Mouse (Mus musculus) kidney, adult 8-10 months (tissue): ENCODE data around the gene Fat1.

ENCODE experiments used
- DNase-seq, 2 experiments: peaks; one replicate each; pipeline ENCODE4 v3.0.0; 2022

Gene Fat1

DNA sequence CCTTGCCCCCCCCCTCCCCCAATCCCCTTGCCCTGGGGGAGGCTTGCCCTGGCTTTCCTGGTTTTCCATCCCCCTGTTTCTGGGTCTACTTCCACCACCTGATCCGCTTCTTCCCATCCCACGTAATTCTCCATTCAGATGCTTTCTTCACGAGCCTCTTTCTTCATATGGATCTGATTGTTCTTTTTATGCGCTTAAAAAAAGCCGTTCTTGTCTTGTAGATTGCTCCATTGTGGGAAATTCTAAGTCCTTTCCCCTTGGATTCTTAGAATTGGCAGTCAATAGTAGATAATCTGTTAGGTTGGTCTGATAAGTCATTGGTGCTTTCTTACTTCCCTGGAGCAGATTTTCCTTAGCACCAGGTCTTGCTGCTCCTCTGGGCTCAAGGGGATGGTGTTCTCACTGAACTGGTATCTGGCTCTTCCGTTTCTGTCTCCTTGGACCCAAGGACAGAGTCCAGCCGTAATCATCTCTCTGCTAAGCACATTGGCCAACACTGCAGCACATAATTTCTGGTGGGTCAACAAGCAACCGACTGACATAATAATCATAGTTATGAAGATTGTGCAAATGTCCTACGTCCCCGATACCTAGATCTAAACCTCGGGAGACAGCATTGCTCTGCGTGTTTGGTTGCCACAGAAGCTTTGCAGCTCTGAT is 27.5 kb downstream of the Fat1 start:
- DNase-seq, result peak in 1 of 2 experiments; percentile 14

DNA sequence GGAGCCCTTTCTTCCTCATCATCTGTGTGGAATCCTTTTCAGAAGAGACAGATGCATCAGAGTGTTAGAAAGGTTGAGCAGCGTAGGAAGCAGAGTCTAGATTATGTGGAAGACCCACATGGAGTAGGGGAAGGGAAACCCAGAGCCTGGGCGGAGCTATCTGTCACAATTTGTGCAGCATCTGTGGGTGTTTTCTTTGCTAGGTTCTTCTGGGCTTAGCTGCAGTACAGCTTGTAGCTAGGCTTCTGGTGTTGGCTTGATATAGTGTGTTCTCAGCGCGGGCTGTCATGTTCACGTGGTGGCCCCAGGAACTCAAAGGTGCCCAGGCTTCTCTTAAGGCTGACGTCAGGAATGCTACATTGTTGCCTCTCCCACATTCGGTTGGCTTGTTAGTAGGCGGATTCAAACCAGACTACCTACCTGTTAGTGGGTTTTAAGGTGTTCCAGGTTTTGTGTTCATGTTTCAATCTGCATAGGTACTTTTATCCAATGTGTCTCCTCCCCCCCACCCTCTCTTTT is 32.3 kb downstream of the Fat1 start:
- DNase-seq, result no peak

DNA sequence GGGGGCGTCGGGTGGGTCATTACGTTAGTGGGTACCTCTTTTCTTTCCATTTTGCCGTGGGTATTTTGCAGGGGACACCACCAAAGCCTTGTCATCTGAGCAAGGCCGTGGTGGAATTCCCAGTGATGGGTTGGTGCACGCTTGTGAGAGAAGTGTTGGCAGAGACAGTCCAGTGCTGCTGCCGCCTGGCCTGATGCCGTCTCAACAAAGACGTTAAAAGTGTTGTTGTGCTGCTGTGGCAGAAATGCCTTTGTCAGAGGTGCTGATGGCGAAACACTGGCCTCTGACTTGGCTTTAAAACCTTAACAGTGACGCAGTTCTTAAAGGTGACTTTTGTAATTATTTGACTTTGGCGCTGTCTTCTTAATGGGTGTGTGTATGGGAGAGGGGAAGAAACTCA is 34.8 kb downstream of the Fat1 start:
- DNase-seq, result no peak

DNA sequence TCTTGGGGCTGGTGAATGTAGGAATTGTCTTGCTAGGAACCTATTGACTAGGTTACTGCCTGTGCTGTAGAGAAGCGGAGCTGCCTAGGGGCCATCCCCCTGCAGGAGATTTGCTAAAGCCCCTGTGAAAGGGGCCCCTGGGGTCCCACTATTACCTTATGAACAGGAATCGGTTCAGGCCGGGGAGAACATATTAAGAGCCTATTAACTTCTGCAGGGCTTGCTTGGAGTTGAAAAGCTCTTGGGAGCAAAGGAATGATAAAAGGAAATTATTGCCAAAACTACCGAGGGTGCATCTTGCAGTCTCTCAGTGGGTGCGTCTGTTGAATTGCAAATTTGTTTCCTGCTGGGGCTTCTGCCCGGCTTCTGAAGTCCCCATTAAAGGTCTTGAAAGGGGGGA is 36.1 kb downstream of the Fat1 start:
- no peak for DNase-seq

DNA sequence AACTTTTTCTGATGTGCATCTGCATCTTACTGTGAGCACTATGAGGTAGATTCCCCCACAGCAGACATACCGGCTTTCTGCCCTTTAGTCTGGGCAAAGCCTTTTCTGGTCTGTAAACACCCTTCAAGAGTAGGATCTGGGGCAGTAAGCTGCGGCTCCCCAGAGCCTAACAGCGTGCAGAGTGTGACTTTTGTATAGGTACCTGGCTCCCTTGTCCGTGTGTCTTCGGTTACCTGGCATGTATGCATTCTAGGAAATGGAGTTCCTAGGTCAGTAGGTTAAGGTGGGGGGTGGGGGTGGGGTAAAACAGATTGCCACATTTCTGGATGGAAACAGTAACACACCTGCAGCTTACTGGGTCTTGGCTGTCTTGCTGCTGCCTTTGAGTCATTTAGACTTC is 36.7 kb downstream of the Fat1 start:
- DNase-seq, result no peak

DNA sequence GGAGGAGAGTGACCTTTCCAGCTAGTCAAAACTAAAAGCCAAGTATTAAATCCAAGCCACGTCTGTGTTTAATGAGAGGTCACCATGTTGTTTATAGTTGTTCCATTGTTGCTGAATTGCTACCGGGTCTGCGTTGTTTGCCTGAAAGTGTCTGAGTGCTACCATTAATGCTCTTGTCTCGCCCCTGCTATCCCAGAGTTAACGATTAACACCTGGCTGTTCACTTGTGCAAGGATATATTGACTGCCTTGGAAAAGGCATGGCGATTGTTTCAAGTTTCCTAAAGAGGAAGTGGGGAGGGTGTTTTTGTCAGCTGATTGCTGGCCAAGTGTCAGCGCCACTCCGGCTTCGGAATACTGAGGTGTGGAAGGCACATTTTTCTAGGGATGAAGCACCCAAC is 39.9 kb downstream of the Fat1 start:
- DNase-seq, result no peak

DNA sequence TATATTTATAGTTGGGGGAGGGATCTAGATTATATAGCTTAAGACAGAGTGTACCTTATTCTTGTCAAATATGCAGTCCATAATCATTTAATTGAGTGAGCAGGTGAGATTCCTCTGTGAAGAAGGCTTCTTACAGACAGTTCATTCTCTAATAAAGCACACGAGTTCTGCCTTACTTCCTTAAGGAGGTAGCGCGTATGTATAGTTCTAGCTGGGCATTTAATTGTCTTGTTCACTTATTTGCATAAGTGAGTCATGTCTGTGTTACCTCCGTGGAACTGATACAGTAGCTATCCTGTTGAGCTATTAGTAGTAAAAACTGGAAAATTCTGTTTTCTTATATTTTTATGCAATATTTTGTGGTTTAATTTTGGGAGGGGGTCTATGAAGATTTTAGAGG is 40.4 kb downstream of the Fat1 start:
- no peak for DNase-seq

DNA sequence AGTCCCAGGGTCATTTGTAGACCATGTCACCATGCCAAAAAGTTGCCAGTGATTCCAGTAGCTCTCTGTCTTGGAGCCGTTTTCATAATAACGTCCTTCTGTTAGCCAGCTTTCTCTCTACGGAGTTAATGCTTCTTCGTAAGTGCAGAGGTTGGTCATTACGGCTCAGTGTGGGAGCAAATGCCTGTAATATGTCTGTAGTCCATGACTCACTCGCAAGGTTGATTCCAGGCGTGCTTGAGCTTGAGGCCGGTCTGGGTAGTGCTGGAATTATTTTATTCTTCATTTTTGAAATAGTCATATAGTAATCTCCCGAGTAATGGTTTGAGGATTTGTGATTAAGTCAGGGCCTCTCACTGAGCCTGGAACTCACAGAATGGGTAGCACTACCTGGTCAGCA is 43.4 kb downstream of the Fat1 start:
- no peak for DNase-seq

DNA sequence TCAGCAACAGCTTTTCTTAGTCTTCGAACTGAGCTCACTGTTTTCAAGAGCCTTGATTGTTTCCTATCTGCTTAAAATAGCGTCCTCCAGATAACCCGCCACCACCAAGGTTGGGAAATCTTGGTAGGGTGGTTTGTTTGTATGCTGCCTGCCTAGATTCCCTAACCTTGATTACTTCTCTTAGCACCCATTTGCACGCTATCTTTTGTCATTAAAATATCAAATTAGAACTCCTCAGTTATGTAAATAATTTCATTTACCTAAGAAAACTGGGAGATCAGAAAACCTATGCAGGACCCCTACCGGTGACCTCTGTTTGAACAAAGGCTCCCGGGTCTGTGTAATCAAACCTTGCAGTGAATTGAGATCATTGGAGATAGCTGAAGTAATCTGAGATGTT is 44.0 kb downstream of the Fat1 start:
- no peak for DNase-seq

DNA sequence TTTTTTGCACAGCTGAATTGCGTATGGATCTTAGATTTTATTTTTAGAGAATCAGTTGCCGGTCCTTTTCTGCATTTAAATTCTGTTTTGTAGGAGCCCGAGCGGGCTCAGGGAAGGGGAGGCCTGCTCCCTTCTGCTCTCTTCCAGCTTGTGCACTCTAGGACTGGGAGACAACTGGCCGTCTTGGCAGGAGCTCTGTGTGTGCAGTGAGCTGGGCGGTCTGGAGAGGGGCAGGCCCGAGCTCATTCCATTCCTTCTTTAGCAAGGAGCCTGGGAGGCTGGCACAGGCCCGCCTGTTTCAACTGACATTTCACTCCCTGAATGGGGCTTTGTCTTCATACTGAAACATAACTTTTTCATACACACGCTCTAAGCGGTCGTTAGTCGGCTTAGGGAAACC is 44.8 kb downstream of the Fat1 start:
- no peak for DNase-seq

DNA sequence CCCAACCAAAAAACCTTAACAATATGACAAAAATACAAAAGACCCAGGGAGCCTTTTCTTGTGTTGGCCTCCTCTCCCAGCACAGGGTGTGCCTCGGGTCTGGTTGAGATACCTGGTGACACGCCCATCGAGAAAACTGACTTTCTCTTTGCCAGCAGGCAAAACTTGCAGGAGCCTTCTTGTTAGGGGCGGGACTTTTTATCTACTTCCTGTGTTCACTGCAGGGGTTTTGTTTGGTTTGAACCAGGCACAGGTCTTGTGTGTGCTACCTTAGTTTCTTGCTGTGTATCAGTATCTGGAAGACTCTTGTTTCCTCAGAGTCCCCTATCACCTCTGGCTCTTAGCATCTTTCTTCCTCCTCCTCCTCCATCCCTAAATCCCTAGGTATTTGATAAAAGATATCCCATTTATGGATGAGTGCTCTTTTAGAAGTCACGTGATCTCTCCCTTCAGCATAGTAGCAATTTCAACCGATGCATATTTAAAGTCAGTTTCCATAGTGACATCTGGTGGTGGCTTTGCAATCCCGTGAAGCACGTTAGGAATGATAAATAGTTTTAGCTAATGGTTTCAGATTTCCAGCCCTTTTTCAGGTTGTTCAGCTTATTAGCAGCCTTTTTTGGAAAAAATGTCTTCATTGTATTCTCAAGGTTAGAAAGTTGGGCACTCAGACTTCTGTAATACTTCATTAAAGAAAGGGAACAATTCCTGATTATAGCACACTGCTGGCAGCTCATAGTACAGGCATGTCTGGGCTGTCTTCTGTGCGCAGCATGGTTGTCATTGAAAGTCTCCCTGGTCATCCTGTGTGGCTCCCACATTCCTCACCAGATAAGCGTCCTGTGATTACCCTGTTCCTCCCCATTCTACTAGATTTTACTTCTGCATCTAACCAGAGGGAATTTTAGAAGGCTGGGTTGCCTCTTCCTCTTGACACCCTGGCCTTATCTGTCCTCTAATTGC is 50.4 kb downstream of the Fat1 start:
- peak in 1 of 2 experiments; percentile 21 for DNase-seq

DNA sequence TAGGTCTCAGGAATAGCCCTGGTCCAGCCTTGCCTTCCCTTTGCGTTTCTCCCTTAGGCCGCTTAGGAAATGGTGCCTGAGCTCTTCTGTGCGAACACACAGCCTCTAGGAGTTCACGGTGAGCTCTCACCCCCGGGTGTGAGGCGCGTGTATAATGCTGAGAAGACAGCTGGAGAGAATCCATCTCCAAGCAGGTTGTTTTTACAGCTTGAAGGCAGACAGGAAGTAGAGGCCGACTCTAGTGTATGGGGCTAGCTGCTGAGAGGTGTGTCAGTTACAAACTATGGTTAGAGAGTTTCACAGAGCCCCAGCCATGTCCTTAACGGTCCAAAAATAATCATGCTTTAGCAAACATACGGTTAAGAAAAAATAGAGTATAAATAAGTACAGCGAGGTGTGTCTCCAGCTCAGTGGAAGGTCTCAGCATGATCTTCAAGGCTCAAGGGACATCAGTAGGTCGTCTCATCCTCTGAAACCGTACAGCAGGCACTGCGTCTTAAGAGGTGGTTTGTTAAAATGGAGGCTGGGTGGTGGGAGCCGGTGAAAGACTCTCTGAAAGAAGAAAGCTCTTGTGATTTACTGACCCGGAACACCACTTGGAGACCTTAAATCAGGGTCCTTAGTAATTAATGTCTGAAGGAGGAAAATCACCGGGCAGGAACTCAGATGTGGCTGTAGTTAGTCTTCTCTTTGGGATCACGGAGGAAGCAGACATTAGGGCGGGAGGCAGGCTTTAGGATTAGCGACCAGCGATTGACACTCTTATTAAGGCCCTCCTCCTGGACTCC is 56.6 kb downstream of the Fat1 start:
- DNase-seq, result no peak

DNA sequence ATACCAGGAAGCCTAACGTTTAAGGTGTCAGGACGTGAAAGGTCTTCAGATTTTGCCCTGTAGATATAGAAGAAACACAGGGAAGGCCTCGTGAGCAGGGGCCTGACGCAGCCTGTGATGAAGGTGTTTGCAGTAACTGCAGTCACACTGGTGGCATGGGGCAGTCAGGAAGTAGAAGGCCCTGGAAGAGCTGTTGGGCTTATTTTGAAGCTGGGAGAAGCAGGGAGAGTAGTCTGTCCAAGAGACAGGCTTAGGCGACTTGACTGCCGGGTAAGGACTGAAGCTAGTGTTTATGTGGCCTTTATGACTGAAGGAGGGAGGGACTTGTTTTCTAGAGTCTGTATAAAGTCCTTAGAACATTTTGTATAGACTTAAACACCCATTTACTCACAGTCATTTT is 57.4 kb downstream of the Fat1 start:
- no peak for DNase-seq

DNA sequence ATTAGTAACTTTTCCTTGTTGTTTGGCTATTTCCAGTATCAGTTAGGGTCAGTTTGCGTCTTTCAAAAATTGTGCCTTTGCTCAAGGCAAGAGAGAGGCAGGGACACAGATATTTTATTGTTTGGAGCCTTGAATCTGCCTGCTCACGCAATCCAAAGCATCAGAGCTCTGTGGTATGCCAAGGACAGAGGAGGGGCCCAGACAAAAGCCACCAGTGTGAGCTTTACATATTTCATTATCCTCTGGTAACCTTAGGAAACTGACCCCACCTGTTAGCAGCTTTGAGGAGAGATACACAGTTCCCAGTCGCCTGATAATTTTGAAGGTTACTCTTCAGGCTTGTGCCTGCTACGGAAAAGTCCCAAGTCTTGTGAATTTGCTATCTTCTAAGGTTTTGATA is 58.1 kb downstream of the Fat1 start:
- no peak for DNase-seq

DNA sequence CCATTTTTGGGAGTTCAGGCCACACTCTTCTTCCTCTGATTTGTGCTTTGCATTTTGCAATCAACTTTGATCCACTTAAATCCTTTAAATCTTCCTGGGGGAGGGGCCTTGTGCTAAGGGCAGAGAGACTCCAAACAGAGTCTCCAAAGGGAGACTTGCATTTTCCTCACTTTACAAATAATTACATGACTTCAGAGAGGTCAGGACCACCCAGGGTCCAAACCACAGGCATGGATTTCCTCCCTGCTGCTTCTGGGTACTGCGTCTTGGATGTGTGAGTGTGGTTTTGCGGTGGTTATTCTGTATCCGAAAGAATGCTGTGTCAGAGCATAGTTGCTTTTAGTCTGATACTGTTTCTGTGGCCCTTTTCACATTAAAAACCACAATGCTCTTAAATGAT is 61.2 kb downstream of the Fat1 start:
- no peak for DNase-seq

DNA sequence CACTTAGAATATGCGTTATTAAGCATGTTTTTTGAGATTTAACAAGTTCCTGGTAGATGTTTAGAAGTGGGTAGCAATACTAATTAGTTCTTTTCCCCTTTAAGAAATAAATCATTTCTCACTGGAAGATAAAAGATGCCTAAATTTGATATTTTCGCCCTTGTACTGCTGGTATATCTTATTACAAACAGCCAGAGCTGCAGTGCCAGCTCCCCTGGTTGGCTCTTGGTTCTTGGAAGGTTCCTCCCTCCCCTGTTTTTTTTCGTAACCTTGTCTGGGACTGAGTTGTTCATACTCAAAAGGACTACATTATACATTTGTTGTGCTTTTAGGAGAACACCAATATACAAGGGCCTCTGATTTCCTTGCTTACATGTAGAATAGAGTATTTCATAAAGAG is 62.1 kb downstream of the Fat1 start:
- DNase-seq, result no peak

DNA sequence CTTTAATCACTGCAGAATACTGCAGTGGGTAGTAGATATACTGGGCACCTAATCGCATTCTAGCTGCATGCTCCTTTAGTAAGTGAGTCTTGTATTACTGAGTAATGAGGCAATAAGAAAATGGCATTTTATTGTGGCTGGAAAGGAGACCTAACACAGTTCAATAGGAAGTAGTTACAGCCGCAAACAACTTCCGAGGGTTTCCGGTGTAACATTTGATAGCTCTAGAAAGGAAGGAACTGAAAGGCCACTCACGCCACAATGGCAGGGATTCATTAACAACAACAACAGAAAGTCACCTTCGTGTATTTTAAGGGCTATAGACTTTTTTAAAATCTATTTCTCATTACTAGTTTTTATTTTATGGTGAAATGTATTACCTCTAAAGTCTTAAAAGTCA is 62.6 kb downstream of the Fat1 start:
- no peak for DNase-seq

DNA sequence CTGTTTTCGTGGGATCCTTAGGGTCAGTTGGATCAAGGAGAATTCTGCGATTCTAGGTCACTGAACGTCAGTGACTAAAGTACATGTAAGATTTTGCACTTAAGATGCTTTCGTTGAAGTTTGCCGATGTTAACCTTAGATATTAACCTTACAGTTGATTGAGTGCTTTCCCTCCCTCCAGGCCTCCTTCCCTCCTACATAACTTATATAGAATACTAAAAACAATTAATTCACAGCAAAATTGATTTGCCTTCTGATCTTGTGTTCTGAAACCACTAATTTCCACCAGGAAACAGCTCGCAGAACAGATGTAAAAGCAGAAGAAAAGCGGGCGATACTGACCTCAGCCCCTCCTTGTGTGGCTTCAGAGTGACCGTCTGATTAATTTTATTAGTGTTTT is 63.0 kb downstream of the Fat1 start:
- DNase-seq, result no peak

DNA sequence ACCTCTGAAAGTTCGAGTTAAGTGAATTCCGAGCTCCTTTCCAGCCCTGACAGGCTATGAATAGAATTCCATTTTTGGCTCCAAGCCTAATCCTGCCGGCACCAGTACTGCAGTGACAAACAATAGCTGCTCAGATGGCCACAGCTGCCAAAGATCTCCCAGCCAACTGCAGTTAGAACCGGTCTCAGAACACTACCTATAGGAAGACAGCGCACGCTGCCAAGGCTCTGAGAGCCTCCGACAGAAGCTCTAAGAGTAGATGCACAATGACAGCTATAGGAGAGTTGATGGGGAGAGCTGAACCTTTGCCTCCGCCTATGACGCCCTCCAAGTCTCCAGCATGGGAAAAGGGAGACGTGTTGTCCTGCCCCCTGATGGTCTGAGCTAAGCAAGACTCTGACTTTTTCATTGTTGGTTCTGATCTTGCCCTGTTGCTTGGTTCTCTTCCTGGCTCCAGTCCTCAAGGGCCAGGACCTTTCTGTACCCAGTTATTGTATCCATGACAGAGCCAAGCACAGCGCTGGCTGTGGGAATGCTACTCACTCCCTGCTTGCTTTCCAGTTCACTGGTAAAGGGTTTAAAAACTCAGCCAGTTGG is 63.5 kb downstream of the Fat1 start:
- DNase-seq, result peak; percentile 41 to 50

DNA sequence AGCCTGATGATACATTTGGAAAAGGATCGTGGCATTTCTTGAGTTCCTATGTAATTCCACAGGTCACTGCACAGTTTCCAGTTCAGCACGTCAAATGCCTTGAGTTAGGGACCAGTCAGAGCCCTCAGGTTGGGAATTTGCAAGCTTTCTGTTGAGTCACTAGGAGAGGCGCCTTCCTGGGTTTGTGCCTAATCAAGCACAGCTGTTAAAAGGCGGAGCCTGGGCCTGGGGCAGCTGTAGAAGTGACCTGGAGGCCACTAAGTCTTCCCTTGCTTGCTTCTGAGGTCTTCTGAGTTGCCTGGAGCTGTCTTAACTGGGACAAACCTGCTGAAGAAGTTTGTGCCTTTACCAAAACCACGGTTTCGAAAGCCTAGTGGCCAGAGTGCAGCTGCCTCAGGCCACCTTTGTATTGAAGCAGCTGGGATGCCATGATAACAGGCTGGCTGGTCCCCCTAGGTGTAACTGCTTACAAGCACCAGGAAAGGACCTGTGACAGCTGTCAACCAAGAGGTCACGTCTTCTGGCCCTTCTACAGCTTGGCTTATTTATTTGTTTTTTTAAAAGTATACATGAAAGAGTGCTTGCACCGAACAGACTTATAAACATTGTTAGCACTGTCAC is 66.4 kb downstream of the Fat1 start:
- DNase-seq, result peak in 1 of 2 experiments; percentile 31

DNA sequence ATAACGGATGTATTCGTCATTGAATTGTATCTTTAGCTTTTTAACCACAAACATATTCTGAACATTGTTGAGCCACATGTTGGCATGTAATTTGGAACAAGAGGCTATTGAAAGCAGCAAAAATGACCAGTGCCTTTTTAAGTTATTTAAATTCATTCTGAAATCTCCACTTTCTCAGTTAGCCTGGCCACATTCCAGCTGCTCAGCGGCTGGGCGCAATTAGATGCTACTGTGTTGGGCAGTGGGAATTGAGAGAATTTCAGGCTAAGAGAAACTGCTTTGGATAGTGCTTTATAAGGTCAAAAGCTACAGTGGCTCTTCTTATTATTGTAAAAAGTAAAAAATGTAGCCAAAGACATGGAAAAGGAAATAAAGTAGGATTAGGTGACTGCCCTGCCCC is 67.4 kb downstream of the Fat1 start:
- DNase-seq, result no peak

DNA sequence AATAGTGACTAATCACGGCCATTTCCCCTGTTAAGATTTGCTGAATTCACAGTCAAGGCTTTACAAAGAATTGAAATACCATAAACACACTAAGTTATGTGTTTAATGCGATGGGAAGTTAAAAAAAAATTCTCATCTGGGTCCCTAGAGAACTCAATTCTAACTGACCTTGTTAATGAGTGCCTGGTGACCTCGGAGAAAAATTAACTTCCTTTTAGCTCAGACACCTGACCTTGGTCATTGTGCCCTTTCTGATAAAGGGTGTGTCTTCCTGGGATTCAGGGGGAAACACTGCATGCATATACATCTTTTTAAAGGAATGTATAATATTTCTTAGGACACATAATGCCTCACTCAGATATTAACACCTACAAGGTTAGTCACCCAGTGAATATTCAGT is 68.8 kb downstream of the Fat1 start:
- DNase-seq, result no peak
